Mouse (Mus musculus): Measurements from ENCODE around the gene Nip7.

GRCm38 (mm10) chr8:107014915-107015314 lies 41.8 kb upstream of the Nip7 start:
- TF ChIP-seq EP300 (IDR thresholded peaks at IDR 0.05; ENCODE audit: insufficient read depth, low read depth, low read length) = no peak
- no peak for TF ChIP-seq CTCF (IDR thresholded peaks at IDR 0.05)
- TF ChIP-seq POLR2A (IDR thresholded peaks at IDR 0.05; ENCODE audit: insufficient read depth, low read depth, low read length) = no peak
